In genomic region chr8:76919546-76919945, GRCm38 (mm10) we compare ENCODE assay signal across 25 mouse cellular contexts. TPM values are rescaled to one million over a fixed set of nuclear protein-coding genes. Genes with fewer than 3 reads are reported as not detected.
"Had no signal": no experiment of that assay in that cellular context is flagged by ENCODE, and none has a peak within 500 bp of the region (broad histone marks: within the 10 kb centered on the region; RNA-seq: fewer than 3 reads in every experiment).

No protein-coding gene starts in this region.

- H3K4me3 ChIP-seq: embryonic facial prominence, embryonic 10.5 days; embryonic facial prominence, embryonic 12.5 days; embryonic facial prominence, embryonic 13.5 days; embryonic facial prominence, embryonic 15.5 days; erythroblast, embryonic 14.5 days; forebrain, embryonic 10.5 days; forebrain, embryonic 12.5 days; forebrain, embryonic 13.5 days; forebrain, embryonic 15.5 days; gastrocnemius, adult 2 months; heart, adult 2 months; heart, embryonic 10.5 days had no signal

- H3K9ac ChIP-seq: embryonic facial prominence, embryonic 12.5 days; embryonic facial prominence, embryonic 13.5 days; embryonic facial prominence, embryonic 15.5 days; forebrain, embryonic 12.5 days; forebrain, embryonic 13.5 days; forebrain, embryonic 15.5 days; forebrain, postnatal 0 days had no signal

- H3K36me3 ChIP-seq: embryonic facial prominence, embryonic 10.5 days; embryonic facial prominence, embryonic 12.5 days; embryonic facial prominence, embryonic 13.5 days; embryonic facial prominence, embryonic 15.5 days; forebrain, embryonic 10.5 days; forebrain, embryonic 12.5 days; forebrain, embryonic 15.5 days; heart, embryonic 10.5 days had no signal

- H3K27ac ChIP-seq: embryonic facial prominence, embryonic 10.5 days; embryonic facial prominence, embryonic 12.5 days; embryonic facial prominence, embryonic 13.5 days; embryonic facial prominence, embryonic 15.5 days; forebrain, embryonic 10.5 days; forebrain, embryonic 12.5 days; forebrain, embryonic 13.5 days; forebrain, embryonic 15.5 days; gastrocnemius, adult 2 months; heart, adult 2 months; heart, embryonic 10.5 days had no signal

- ATAC-seq: forebrain, embryonic 13.5 days; forebrain, embryonic 14.5 days; forebrain, embryonic 15.5 days; forebrain, embryonic 16.5 days; forebrain, postnatal 0 days had no signal

- DNase-seq: cerebellum, postnatal 14 days; cerebellum, postnatal 25 days; cerebellum, postnatal 36 days; embryo, embryonic 11 days; forebrain, postnatal 0 days; gastrocnemius, adult 2 months; gastrocnemius, postnatal 10 days; gastrocnemius, postnatal 14 days; gastrocnemius, postnatal 25 days; gastrocnemius, postnatal 36 days; heart, adult 11 months; heart, adult 18-20 months; heart, adult 2 months had no signal

- H3K4me1 ChIP-seq: embryonic facial prominence, embryonic 10.5 days; embryonic facial prominence, embryonic 12.5 days; embryonic facial prominence, embryonic 13.5 days; embryonic facial prominence, embryonic 15.5 days; forebrain, embryonic 10.5 days; forebrain, embryonic 12.5 days; forebrain, embryonic 13.5 days; forebrain, embryonic 15.5 days; heart, embryonic 10.5 days had no signal

- H3K9me3 ChIP-seq: embryonic facial prominence, embryonic 10.5 days; embryonic facial prominence, embryonic 12.5 days; embryonic facial prominence, embryonic 13.5 days; embryonic facial prominence, embryonic 15.5 days; forebrain, embryonic 10.5 days; forebrain, embryonic 12.5 days; forebrain, embryonic 13.5 days; forebrain, embryonic 15.5 days; heart, embryonic 10.5 days had no signal

RNA-seq across cellular contexts. Expression of gene Nr3c2, which starts 20.3 kb away (rescaled TPM):
- polyA plus RNA-seq: erythroblast, embryonic 14.5 days had no signal
